Mouse (Mus musculus) adipocyte (in vitro differentiated cells): ENCODE data around the gene Slc17a6.
A peak's percentile ranks its signal among the peaks of the same experiment; 100 is the strongest.

Experiments used
- DNase-seq: peaks from one replicate; pipeline ENCODE4 v3.0.0-alpha.2; 2016; ENCODE audit warnings: low spot score

Gene Slc17a6

DNA sequence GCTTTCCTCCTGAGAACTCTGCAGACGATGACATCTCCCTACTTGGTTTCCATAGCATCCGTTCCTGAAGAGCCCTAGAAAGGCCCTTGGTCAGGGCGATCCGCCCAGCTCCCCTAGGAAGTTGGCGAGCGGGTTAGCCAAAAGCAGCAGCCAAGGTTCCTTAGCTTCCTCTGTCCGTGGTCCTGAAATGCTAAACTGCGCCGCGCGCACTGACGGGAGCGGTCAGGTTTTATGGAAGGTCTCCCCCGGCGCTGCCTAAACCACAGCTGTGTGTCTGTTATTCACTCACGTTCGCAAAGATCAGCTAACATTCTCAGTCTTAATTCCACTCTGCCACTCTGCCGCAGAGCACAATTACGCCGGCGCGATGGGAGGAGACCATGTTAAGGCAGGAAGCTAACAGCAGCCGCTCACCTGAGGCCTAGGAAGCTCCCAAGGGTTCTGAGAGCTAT lies at the start of gene Slc17a6:
TSS of gene Slc17a6 (plus strand) at position 313 of the 452 bp plus-strand sequence.
- peak; percentile 4 for DNase-seq

DNA sequence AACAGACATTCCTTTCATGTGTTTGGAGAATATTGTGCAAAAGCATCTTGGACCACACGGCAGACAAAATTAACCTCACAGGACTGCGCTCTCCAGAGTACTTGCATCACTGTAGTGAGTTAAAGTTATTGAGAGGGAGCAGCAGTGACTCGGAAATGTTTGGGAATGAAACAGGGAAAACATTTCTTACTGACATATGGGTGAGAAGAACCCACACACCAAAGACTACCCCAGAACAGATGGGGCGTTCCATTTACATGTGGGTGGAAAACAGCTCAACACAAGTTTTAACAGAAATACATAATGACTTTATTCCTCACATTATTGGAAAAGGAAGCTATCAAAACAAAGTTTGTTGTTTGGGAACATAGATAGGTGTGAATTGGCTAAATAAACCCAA lies 21.8 kb upstream of the Slc17a6 start:
- no peak for DNase-seq

DNA sequence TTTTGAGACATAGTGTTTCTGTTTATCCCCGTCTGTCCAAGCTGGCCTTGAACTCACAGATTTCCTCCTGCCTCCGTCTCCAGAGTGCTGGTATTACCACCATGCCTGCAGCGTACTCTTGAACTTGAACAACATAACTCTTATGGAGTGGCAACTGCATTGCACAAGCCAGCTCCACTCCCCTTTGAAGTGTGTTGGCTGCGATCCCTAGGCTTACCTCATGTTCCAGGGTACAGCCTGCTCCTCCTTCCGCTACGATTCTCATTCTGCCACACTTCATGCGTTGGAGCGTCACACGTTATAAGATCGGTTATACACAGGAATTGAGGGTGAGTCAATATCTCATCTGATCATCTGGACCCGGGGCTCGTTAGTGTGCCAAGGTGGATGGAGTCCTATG lies 18.1 kb upstream of the Slc17a6 start:
- no peak for DNase-seq

DNA sequence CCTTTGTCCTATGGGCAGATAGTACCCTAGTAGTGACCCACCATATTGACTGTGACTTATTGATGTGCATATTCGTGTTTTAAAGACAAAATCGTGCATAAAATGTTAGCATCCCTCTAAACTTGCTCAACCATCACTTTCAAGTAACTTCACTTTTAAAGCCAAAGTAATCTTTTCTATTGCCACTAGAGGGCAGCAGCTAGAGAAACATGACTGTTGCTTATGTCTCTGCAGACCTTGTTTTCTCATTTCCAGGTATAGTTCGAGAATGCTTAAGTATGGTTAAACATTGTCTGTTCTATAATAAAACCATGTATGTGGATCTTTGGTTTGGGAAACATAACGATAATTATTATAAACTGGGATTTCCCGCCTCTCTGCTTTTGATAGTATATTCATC lies 7.4 kb upstream of the Slc17a6 start:
- peak; percentile 37 for DNase-seq

DNA sequence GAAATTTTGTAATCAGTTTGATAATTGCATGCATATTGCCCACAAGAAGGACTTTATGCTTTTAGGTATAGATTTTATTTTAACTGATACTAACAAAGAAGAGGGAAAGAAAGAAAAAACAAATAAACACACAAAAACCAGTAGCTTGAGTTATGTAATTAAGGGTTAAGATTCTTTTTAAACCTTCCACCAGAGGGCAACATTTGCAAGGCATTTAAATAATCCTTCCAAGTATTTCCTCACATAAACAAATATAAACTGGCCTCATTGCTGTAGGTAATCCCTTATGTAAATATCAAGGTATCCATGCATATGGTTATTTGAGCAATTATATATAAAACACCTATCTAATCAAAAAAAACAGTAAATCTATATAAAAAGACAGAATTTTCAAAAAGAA lies 3.9 kb upstream of the Slc17a6 start:
- DNase-seq: peak; percentile 66

DNA sequence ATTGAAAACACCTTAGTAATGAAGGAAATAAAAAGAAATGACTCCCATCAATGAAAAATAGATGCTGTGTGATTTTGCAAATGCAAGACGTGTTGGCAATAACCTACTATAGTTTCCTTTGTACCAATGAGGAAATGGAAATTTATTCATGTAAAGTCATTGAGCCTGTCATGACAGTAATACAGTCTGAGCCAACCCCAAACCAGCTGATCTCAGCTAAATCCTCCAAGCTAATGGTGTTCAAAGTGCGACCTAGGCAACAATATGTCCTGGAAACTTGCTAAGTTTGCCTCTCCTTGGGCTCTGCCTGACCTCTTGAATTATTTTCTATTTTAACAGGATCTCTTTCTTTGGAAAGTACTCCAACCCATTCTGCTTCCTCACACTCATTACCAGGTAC lies 3.4 kb upstream of the Slc17a6 start:
- peak; percentile 2 for DNase-seq

DNA sequence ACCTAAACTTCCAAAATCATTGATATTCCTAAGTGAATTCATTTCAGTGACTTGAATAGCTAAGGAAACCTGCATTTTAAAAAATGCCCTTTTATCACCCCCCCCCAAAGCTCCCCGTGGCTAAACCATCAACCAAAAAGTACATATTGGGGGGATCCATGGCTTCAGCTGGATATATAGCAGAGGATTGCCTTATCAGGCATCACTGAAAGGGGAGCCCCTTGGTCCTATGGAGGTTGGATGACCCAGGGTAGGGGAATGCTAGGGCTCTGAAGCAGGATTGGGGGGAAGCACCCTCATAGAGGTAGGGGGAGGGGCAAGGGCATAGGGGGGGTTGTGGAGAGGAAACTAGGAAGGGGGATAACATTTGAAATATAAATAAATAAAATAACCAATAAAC lies 1.8 kb upstream of the Slc17a6 start:
- no peak for DNase-seq

DNA sequence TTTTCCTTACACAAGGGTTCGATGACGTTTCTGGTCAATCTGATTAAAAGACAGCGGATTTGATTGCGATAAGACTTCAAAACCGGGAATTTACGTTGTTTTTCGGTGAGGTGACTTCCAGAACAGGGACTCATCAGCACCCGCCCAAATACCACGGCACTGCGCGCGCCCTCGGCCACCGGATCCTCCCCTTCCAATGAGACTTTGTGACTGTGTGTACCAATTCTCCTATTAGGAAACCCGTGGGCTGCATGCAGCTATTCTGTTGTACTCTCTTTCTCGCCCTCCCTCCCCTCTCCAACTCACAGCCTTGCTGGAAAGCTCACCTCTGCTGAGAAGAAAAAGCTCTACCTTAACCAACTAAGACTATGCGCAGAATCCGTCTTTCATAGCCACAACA lies 390 bp downstream of the Slc17a6 start:
- DNase-seq: no peak

DNA sequence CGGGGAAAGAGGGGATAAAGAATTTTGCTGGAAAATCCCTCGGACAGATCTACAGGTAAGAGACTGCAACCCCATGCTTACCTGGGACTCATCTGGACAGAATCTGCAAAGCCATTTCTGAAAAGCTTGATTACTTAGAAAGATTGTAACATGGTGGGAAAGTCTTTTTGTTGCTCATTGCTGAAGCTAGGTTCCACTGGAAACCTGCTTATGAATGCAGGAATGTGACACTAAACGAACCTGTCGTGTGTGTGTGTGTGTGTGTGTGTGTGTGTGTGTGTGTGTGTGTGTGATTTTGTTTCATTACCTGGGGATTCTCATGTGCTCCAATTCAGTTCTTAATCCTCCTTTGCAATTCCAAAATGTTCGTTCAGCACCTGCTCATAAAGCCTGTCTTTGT lies 860 bp downstream of the Slc17a6 start:
- no peak for DNase-seq

DNA sequence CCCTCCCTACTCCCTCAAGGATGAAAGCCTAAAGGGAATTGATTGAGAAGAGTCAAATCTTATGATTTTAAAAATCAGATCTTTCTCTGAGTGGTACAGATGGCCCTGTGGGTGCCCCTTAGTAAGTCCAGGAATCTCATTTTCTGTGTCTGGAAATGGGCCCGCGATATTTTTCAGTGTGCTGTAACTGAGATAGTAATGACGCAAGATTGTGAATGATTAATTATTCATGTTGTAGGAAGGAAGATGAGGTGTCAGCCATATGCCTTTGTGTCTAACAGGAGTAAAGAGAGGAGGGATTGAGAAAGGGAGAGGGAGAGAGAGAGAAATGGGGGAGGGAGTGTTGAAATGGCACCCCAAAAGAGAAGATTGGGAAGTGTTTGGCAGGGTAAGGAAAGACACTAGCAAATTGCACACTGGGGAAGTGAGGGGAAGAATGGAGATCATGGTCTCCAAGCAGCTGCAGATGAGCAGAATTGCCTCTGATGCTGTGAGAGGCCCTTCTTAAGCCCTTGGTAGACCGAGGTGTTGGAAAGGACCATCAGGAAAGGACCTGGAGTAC lies 2.6 kb downstream of the Slc17a6 start:
- no peak for DNase-seq

DNA sequence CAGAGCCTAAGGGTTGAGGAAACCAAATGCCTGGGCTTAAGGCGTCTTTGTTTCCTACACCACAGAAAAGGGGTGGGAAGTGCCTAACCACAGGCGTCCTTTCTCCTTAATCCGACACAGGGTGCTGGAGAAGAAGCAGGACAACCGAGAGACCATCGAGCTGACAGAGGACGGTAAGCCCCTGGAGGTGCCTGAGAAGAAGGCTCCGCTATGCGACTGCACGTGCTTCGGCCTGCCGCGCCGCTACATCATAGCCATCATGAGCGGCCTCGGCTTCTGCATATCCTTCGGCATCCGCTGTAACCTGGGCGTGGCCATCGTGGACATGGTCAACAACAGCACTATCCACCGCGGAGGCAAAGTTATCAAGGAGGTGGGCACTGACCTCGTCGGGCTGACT lies 3.4 kb downstream of the Slc17a6 start:
- DNase-seq: no peak

DNA sequence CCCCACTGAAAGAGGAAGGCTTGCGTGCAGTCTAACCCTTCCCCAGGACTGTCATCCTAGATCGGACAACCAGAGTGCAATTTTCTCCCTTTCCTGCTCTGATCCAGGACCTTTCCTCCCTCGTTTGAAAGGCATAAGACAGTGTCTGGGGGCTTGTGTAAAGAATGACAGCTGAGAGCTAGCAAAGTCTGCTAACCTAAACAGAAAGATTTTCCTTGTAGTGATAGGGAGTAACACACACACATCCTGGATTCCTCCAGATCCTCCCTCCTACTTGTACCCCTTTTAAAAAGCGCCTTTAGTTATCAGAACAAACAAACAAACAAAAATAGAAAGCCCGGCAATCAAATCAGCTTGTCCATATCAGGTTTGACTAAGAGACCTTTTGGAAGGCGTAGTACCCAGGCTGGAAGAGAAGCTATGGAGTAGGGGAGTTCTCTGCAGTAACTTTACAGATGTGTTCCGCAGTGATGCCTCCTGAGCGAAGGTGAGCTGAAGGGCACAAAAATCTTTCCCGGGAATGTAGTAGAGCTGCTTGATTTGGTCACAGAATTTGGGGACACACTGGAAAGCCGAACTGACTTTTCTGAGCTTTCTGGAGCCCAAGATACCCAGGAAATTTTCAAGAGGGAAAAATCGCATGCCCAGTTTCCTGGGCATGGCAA lies 3.9 kb downstream of the Slc17a6 start:
- DNase-seq: no peak

DNA sequence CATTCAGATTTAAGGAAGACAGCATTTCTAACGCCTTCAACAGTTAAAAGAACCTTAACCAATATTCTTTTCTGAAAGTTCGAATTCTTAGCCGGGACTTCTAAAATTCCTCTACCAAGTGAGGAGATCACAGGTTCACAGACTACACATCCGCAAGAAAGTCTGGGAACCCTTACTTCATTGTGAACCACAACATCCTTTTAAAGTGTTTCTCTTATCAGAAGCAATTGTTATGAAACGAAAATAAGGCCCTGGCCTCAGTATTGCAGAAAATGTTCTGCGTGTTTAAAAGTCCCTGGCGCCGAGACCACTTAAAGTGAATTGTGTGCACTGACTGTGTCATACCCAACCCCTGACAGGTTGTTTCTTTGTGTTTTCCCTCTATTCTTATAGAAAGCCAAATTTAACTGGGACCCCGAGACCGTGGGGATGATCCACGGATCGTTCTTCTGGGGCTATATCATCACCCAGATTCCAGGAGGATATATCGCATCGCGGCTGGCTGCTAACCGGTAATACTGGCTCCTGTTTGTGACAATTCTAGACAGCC lies 4.7 kb downstream of the Slc17a6 start:
- DNase-seq: no peak

DNA sequence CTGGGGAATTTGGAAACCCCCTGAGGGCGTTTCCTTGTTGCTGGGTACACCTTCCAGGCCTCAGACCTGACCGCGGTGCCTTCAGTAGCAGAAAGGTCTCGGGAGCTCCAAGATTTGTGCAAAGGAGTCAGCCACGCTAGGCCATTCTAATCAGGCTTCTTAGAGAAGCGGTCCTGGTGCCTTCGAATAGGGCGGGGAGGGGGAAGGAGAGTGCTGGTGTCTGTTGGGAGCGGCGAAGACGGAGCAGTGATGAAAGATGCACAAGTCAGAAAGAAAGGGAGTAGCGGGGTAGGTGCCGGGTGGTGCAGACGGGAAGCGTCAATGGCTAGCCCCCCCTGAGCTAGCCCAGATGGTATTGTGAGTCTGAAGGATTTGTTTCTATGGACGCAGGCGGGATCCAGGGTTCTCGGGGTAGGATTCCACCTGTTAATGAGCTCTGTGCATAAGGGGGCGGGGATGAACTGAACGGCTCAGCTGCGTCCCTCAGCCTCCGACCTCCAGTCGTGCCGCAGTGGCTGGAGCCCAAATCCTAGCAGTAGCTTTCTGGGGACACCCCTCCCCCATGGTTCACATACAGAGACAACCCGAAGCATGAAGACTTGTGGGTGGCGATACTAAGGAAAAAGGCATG lies 5.3 kb downstream of the Slc17a6 start:
- DNase-seq: no peak

DNA sequence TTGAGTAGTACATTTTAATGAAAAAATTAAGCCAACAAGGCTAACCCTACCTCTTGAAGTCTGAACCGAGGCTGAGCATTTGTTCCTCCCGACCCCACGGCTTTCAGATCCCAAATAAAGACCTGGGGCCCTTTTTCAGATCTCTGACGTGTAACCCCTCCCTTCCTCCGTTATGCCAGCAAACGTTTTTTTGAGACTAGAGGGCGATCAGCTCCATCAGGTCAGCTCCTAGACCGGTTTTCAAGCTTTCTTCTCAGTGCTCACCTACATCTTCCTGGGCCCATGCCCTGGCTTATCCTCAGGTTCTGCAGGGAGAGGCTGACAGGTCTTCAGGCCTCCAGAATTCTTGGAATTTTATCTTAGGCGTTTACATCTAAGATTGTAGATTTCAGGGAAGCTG lies 5.9 kb downstream of the Slc17a6 start:
- no peak for DNase-seq

DNA sequence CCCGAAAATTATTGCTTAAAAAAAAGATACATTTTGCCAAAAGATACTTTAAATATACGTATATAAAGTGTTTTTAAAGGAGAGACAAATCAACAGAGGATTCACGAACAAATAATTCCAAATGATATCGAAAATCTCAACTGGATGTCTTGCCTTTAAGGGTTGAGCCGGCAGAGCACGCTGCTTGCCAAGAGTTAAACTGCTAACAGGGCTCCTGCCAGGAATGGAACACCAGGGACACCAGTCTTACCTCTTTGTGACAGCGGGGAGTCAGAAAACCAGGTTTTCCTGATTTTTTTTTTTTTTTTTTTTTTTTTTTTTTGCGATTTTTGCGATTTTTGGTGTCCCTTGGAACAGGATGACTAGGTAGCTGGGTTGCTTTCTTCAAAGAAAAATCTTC lies 6.5 kb downstream of the Slc17a6 start:
- DNase-seq: no peak

DNA sequence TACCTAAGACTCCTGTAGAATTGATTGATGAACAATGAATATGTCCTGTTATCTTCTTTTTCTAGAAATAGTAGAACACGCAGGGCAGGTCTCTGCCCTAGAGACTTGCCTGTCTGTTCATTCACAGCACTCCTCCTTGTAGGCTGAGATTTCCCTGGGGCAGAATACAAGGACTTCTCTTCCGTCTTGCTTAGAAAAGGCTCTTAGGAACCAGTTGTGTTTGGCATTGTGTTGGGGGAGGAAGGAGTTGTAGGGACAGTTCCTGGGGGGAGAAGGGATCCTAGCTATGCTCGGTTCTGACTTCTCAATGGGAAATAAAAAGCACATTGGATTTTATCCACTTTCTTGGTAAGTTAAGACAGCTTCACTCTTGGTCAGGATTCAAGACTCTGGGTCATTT lies 7.4 kb downstream of the Slc17a6 start:
- DNase-seq: no peak

DNA sequence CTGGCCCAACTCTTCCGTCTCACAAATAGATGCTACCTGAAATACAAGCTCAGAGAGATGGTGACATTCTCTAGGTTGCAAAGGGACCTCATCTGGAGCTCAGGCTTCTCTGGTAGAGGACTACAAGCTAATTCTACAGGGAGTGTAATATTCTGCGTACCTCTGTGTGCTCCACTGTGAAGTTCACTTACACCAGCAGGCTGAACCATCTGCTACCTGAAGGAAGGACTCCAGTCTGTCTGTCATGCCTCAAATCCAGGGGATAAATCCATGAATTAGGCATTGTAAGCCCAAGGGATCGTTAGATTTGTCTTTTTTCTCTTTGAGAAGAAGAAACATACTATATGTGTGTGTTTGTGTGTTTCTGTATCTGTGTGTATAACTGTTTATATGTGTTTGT lies 9.4 kb downstream of the Slc17a6 start:
- no peak for DNase-seq

DNA sequence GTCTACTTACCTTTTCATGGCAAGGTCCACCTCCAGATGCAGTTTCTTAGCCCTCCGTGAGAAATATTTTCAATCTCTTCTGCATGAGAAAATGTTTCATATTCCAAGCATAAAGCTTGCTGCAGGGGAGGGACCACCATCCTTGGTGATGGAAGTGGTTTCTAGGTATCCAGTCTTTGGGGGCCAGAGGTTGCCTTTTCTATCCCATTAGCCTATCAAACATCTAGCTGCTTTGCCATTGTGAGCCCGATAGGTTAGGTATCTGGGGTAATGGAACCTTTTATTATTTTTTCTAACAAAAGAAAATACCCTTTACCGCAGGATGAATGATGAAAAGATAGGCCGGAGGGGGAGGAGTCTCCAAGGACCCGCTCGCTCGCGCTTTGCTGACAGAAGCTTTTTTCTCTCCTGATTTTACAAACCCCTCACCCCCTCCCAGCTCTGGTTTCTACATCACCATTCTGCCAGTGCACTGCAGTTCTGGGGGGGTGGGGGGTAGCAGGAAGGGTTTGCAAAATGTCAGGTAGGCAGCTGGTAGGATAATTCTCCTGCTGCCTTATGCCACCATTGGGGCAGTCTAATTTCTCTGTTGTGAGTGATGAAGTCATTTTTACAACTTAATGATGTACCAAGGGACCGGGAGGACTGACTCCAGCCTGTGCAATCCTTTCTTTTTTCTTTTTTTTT lies 10.9 kb downstream of the Slc17a6 start:
- DNase-seq: no peak

DNA sequence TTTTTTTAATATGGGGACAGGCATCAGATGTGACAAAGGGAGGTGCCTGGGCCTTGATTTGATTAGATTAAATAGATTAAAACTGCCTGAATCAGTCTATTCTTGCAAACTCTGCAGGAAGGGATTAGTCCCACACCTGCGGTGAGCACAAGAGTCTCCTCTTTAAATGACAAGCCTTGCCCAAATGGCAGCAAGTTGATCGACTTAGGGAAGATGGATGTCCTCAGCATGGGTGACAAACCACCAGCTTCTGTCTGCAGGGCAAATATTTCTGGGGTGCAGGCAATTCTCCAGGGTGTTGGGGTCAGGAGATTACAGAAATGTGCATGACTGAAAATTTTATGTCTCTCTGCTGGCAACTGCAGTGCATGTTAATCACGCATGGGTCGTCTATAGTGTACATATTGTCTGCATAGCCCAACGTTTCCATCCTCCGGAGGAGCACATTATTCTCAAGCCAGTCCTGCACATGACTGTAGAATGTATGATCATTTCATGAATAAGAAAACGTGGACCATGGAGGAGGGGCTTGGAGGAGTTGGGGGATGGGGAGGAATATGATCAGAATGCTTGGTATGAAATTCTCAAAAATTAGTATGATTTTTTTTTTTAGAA lies 11.5 kb downstream of the Slc17a6 start:
- DNase-seq: no peak

DNA sequence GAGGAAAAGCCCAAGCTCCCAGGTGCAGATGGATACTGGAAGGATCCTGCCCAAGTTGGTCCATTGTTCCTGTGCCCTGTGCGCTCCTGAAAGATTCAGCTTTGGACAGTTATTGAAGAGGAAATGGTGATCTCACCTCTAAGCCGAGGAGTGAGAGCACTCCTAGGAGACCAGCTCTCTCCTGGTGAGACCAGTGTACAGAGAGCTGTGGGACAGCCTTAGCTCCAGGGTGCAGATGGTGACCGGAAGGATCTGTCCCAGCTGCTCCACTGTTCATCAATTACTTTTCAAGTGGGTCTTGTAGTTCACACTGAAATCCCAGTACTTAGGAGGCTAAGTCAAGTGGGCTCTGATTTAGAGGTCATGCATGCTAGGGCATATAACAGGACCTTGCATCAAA lies 35.3 kb downstream of the Slc17a6 start:
- DNase-seq: no peak

DNA sequence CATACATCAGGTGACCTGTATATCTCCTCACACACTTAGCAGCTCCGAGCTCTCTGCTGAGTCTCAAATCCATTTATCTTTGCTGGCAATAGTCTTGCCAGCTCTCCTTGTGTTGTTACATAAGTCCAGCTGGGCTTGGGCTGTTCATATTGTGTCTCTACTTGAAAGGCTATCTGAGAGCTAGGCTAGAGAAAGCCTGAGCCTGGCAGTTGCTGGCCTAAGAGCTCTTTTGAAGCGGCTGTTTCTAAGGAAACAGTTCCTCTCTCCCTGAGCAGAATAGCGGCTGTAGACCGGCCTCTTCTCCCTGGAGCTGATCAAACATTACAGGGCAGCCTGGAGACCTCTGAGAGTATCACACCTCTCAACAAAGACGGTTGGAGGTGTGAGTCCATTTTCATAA lies 40.6 kb downstream of the Slc17a6 start:
- DNase-seq: no peak
